Mouse (Mus musculus) kidney, postnatal 0 days (tissue): Measurements from ENCODE around the gene Fam163a. TPM values are rescaled to one million over a fixed set of nuclear protein-coding genes. Genes with fewer than 3 reads are reported as not detected.

ENCODE experiments used
- ATAC-seq: fragments of 200-750 bp; cut with Nextera tagmentation; replicated peaks from 2 replicates; pipeline ENCODE4 v1.8.0; 2017; ENCODE audit warnings: low read depth, moderate number of reproducible peaks, moderate TSS enrichment, moderate library complexity; ENCODE audit not compliant: low FRiP score
- DNase-seq: peaks from one replicate; pipeline ENCODE4 v3.0.0-alpha.2; 2016; ENCODE audit warnings: low spot score
- H3K27ac ChIP-seq: fragments of 300-500 bp; sonication (generic); 2 replicates; pipeline ENCODE4 v1.5.1; 2014; ENCODE audit warnings: mild to moderate bottlenecking
- H3K27me3 ChIP-seq: fragments of 300-500 bp; sonication (generic); 2 replicates; pipeline ENCODE4 v1.6.1; 2014; ENCODE audit warnings: low read length, mixed read lengths; ENCODE audit not compliant: insufficient read depth
- H3K36me3 ChIP-seq: fragments of 300-500 bp; sonication (generic); 2 replicates; pipeline ENCODE4 v1.6.1; 2014; ENCODE audit warnings: low read length, mixed read lengths; ENCODE audit not compliant: insufficient read depth
- H3K4me1 ChIP-seq: fragments of 300-500 bp; sonication (generic); replicated peaks from 2 replicates; pipeline ENCODE4 v1.6.1; 2014; ENCODE audit warnings: antibody characterized with exemption, low read length, mixed read lengths; ENCODE audit not compliant: insufficient read depth
- H3K4me2 ChIP-seq: fragments of 300-500 bp; sonication (generic); 2 replicates; pipeline ENCODE4 v1.6.1; 2014; ENCODE audit warnings: mild to moderate bottlenecking, low read length, moderate library complexity, mixed read lengths
- H3K4me3 ChIP-seq: fragments of 300-500 bp; sonication (generic); replicated peaks from 2 replicates; pipeline ENCODE4 v1.5.1; 2014; ENCODE audit warnings: low read depth, low read length
- H3K9ac ChIP-seq: fragments of 300-500 bp; sonication (generic); 2 replicates; pipeline ENCODE4 v1.6.1; 2014; ENCODE audit warnings: low read depth, low read length
- H3K9me3 ChIP-seq: fragments of 300-500 bp; sonication (generic); replicated peaks from 2 replicates; pipeline ENCODE4 v1.6.1; 2016; ENCODE audit warnings: low read length, inconsistent platforms, mixed read lengths
- CTCF ChIP-seq: IDR thresholded peaks from 2 replicates; pipeline ENCODE4 v1.5.1; 2016; ENCODE audit warnings: antibody characterized with exemption, low read depth, mild to moderate bottlenecking, moderate library complexity
- WGBS: fragments of 180-500 bp; shearing (Covaris S2); extraction: QIAGEN DNeasy Blood & Tissue Kit; methylation state at CpG from one replicate; pipeline ENCODE4 v1.1.7; 2014; 5-methylcytosine and 5-hydroxymethylcytosine counted together
- polyA plus RNA-seq: library from polyadenylated mRNA; unstranded; fragments of >200 nt; fragmentation: Nextera tagmentation; extraction: Ambion mirVana; gene quantifications from 2 replicates; pipeline ENCODE4 v1.2.1, GENCODE M21; 2015

The Fam163a gene
- polyA plus RNA-seq, 1 experiment from 2014 or later, result 0.63 TPM

- H3K9ac ChIP-seq, result no peak overlapping the region
- 62% methylated on average over 3 of the region's 3 CpGs for WGBS
- H3K4me3 ChIP-seq, result no peak overlapping the region
- no peak for TF ChIP-seq CTCF
- H3K4me2 ChIP-seq, result no peak overlapping the region
- ATAC-seq (no peak), DNase-seq (no peak)
- H3K4me1 ChIP-seq, result no peaks in the 10 kb centered on the region
- H3K27me3 ChIP-seq, result no peaks in the 10 kb centered on the region
- no peaks in the 10 kb centered on the region for H3K9me3 ChIP-seq
- H3K36me3 ChIP-seq, result peaks cover 38% of the 10 kb centered on the region; the same call in 1 of the 2 replicates
- H3K27ac ChIP-seq, result no peak overlapping the region
Observed at GRCm38 (mm10) chr1:156066133-156066532, 138.7 kb downstream of the Fam163a start.

- no peak for ATAC-seq
- Histone ChIP-seq H3K4me3 (no peak overlapping the region), H3K4me2 (no peak overlapping the region), H3K4me1 (no peaks in the 10 kb centered on the region), H3K9ac (no peak overlapping the region), H3K27me3 (no peaks in the 10 kb centered on the region), H3K27ac (no peak overlapping the region), H3K9me3 (no peaks in the 10 kb centered on the region), H3K36me3 (peaks cover 47% of the 10 kb centered on the region)
- no peak for DNase-seq
- TF ChIP-seq CTCF, result no peak
- 84% methylated on average over 4 of the region's 4 CpGs for WGBS
Observed at GRCm38 (mm10) chr1:156062193-156062592, 142.6 kb downstream of the Fam163a start.

GRCm38 (mm10) chr1:156058207-156058606, 146.6 kb downstream of the Fam163a start:
- H3K4me2 ChIP-seq, result no peak overlapping the region
- 85% methylated on average over 2 of the region's 2 CpGs for WGBS
- DNase-seq (no peak), ATAC-seq (no peak)
- no peaks in the 10 kb centered on the region for H3K27me3 ChIP-seq
- peaks cover 31% of the 10 kb centered on the region for H3K36me3 ChIP-seq
- no peaks in the 10 kb centered on the region for H3K9me3 ChIP-seq
- H3K4me3 ChIP-seq, result no peak overlapping the region
- H3K4me1 ChIP-seq, result no peaks in the 10 kb centered on the region
- no peak overlapping the region for H3K9ac ChIP-seq
- H3K27ac ChIP-seq, result 0 out of 2 replicates have a peak overlapping the region, but pooled peaks have one; percentile 31
- no peak for TF ChIP-seq CTCF

GRCm38 (mm10) chr1:156046688-156047087, 158.1 kb downstream of the Fam163a start:
- no peaks in the 10 kb centered on the region for H3K9me3 ChIP-seq
- no peak overlapping the region for H3K4me3 ChIP-seq
- H3K27ac ChIP-seq, result 0 out of 2 replicates have a peak overlapping the region, but pooled peaks have one; percentile 25
- H3K4me2 ChIP-seq, result no peak overlapping the region
- peaks cover 12% of the 10 kb centered on the region for H3K4me1 ChIP-seq
- H3K9ac ChIP-seq, result no peak overlapping the region
- no peaks in the 10 kb centered on the region for H3K27me3 ChIP-seq
- H3K36me3 ChIP-seq, result peaks cover 8% of the 10 kb centered on the region
- DNase-seq (peak; percentile 45), ATAC-seq (no peak)
- WGBS, result 60% methylated on average over 3 of the region's 3 CpGs
- no peak for TF ChIP-seq CTCF

- no peak overlapping the region for H3K4me2 ChIP-seq
- no peaks in the 10 kb centered on the region for H3K27me3 ChIP-seq
- H3K27ac ChIP-seq, result 0 out of 2 replicates have a peak overlapping the region, but pooled peaks have one; percentile 4
- ATAC-seq (no peak), DNase-seq (no peak)
- H3K4me3 ChIP-seq, result no peak overlapping the region
- TF ChIP-seq CTCF, result no peak
- H3K4me1 ChIP-seq, result peaks cover 16% of the 10 kb centered on the region
- 32% methylated on average over 5 of the region's 5 CpGs for WGBS
- H3K9me3 ChIP-seq, result no peaks in the 10 kb centered on the region
- H3K36me3 ChIP-seq, result no peaks in the 10 kb centered on the region; the same call in 1 of the 2 replicates
- H3K9ac ChIP-seq, result no peak overlapping the region
Observed at GRCm38 (mm10) chr1:156044211-156044611, 160.6 kb downstream of the Fam163a start.

- Histone ChIP-seq H3K27ac (no peak overlapping the region), H3K27me3 (no peaks in the 10 kb centered on the region), H3K36me3 (no peaks in the 10 kb centered on the region; the same call in 1 of the 2 replicates), H3K4me3 (no peak overlapping the region), H3K4me1 (peaks cover 16% of the 10 kb centered on the region), H3K9me3 (no peaks in the 10 kb centered on the region), H3K9ac (no peak overlapping the region), H3K4me2 (no peak overlapping the region; the same call in 1 of the 2 replicates)
- 25% methylated on average over 4 of the region's 4 CpGs for WGBS
- peak; percentile 27; the same call in 1 of the 2 replicates for ATAC-seq
- TF ChIP-seq CTCF, result peak; percentile 78
- DNase-seq, result peak; percentile 90
Observed at GRCm38 (mm10) chr1:156043027-156043426, 161.8 kb downstream of the Fam163a start.

GRCm38 (mm10) chr1:156042481-156042880, 162.3 kb downstream of the Fam163a start:
- H3K4me3 ChIP-seq, result no peak overlapping the region
- H3K4me1 ChIP-seq, result peaks cover 16% of the 10 kb centered on the region
- DNase-seq (no peak), ATAC-seq (no peak)
- H3K9ac ChIP-seq, result no peak overlapping the region; the same call in 1 of the 2 replicates
- WGBS, result 84% methylated on average over 5 of the region's 5 CpGs
- no peak overlapping the region for H3K27ac ChIP-seq
- H3K4me2 ChIP-seq, result peak overlapping the region; percentile 79
- no peaks in the 10 kb centered on the region for H3K27me3 ChIP-seq
- no peaks in the 10 kb centered on the region; the same call in 1 of the 2 replicates for H3K36me3 ChIP-seq
- no peak for TF ChIP-seq CTCF
- H3K9me3 ChIP-seq, result no peaks in the 10 kb centered on the region
